Mouse (Mus musculus) brown adipose tissue, adult 24 weeks (tissue): ENCODE results near the gene Gm26741. TPM values are rescaled to one million over a fixed set of nuclear protein-coding genes. Genes with fewer than 3 reads are reported as not detected.
A peak's percentile ranks its signal among the peaks of the same experiment; 100 is the strongest.

Experiments
- H3K27ac ChIP-seq: fragments of 200-500 bp; replicated peaks from 2 replicates; pipeline ENCODE4 v1.5.1; 2012; ENCODE audit warnings: low read depth, mild to moderate bottlenecking, low read length
- H3K4me1 ChIP-seq: fragments of 200-500 bp; 2 replicates; pipeline ENCODE4 v1.6.1; 2012; ENCODE audit warnings: low read length, mixed read lengths; ENCODE audit not compliant: control insufficient read depth, insufficient read depth, insufficient read length
- H3K4me3 ChIP-seq: fragments of 200-500 bp; 2 replicates; pipeline ENCODE4 v1.5.1; 2012; ENCODE audit warnings: low read depth, mild to moderate bottlenecking, low read length, moderate library complexity; ENCODE audit not compliant: insufficient read depth
- polyA plus RNA-seq: library from polyadenylated mRNA; stranded (reverse); fragments of >200 nt; gene quantifications from 2 replicates; pipeline ENCODE4 v1.2.4, GENCODE M21; 2012; ENCODE audit not compliant: missing spikeins, insufficient read depth, insufficient read length

Gm26741 gene
- polyA plus RNA-seq, 1 experiment = not detected

- Histone ChIP-seq H3K4me3 (peak within 1 kb of the TSS; percentile 84), H3K4me1 (peaks cover 7% of the 10 kb centered on the region; the same call in 1 of the 2 replicates), H3K27ac (peak within 1 kb of the TSS; percentile 96)
Observed at GRCm38 (mm10) chr10:52381845-52382591, 23.5 kb downstream of the Gm26741 start, which contains the start of gene Gopc. TSS of gene Gopc (minus strand) at chr10:52382124.

- H3K27ac ChIP-seq = peak overlapping the region; percentile 80
- H3K4me3 ChIP-seq = peak overlapping the region; percentile 84
- peaks cover 7% of the 10 kb centered on the region; the same call in 1 of the 2 replicates for H3K4me1 ChIP-seq
Observed at GRCm38 (mm10) chr10:52383022-52383421, 24.5 kb downstream of the Gm26741 start.

GRCm38 (mm10) chr10:52383522-52383921 is 25.0 kb downstream of the Gm26741 start:
- peak overlapping the region; percentile 36; the same call in 1 of the 2 replicates for H3K27ac ChIP-seq
- peaks cover 10% of the 10 kb centered on the region; the same call in 1 of the 2 replicates for H3K4me1 ChIP-seq
- no peak overlapping the region for H3K4me3 ChIP-seq

GRCm38 (mm10) chr10:52384823-52385610 is 26.4 kb downstream of the Gm26741 start:
- H3K4me1 ChIP-seq = peaks cover 14% of the 10 kb centered on the region; the same call in 1 of the 2 replicates
- peak overlapping the region; percentile 10; the same call in 1 of the 2 replicates for H3K4me3 ChIP-seq
- peak overlapping the region; percentile 98 for H3K27ac ChIP-seq

GRCm38 (mm10) chr10:52387192-52387591 is 28.6 kb downstream of the Gm26741 start:
- Histone ChIP-seq H3K4me1 (peaks cover 20% of the 10 kb centered on the region; the same call in 1 of the 2 replicates), H3K4me3 (no peak overlapping the region), H3K27ac (0 out of 2 replicates have a peak overlapping the region, but pooled peaks have one; percentile 36)

GRCm38 (mm10) chr10:52388922-52389430 is 30.4 kb downstream of the Gm26741 start, which contains the start of gene Nepn:
TSS of gene Nepn (plus strand) at chr10:52388972.
- Histone ChIP-seq H3K27ac (peak within 1 kb of the TSS; percentile 99), H3K4me1 (peaks cover 19% of the 10 kb centered on the region; the same call in 1 of the 2 replicates)

GRCm38 (mm10) chr10:52389438-52389837 is 30.9 kb downstream of the Gm26741 start:
- H3K4me3 ChIP-seq = no peak overlapping the region
- peaks cover 19% of the 10 kb centered on the region; the same call in 1 of the 2 replicates for H3K4me1 ChIP-seq
- H3K27ac ChIP-seq = peak overlapping the region; percentile 99

More at GRCm38 (mm10) chr10:52388922-52389430, 30.4 kb downstream of the Gm26741 start, which contains the start of gene Nepn:
- peak within 1 kb of the TSS; percentile 12; the same call in 1 of the 2 replicates for H3K4me3 ChIP-seq

- peak overlapping the region; percentile 59 for H3K4me3 ChIP-seq
- peak overlapping the region; percentile 90 for H3K27ac ChIP-seq
- H3K4me1 ChIP-seq = peaks cover 19% of the 10 kb centered on the region; the same call in 1 of the 2 replicates
Observed at GRCm38 (mm10) chr10:52391208-52391607, 32.6 kb downstream of the Gm26741 start.

- Histone ChIP-seq H3K4me1 (peaks cover 2% of the 10 kb centered on the region; the same call in 1 of the 2 replicates), H3K4me3 (no peak overlapping the region), H3K27ac (no peak overlapping the region)
Observed at GRCm38 (mm10) chr10:52396647-52397046, 38.1 kb downstream of the Gm26741 start.

GRCm38 (mm10) chr10:52398715-52399114 is 40.1 kb downstream of the Gm26741 start:
- no peak overlapping the region for H3K27ac ChIP-seq
- peaks cover 2% of the 10 kb centered on the region; the same call in 1 of the 2 replicates for H3K4me1 ChIP-seq
- no peak overlapping the region for H3K4me3 ChIP-seq

GRCm38 (mm10) chr10:52399722-52400121 is 41.2 kb downstream of the Gm26741 start:
- H3K27ac ChIP-seq = no peak overlapping the region
- H3K4me3 ChIP-seq = no peak overlapping the region
- H3K4me1 ChIP-seq = peaks cover 5% of the 10 kb centered on the region; the same call in 1 of the 2 replicates

- H3K4me1 ChIP-seq = 0 out of 2 replicates have a peak, but pooled peaks cover 5% of the 10 kb centered on the region
- peak overlapping the region; percentile 65 for H3K27ac ChIP-seq
- no peak overlapping the region for H3K4me3 ChIP-seq
Observed at GRCm38 (mm10) chr10:52405160-52405559, 46.6 kb downstream of the Gm26741 start.

- H3K27ac ChIP-seq = no peak overlapping the region
- H3K4me1 ChIP-seq = 0 out of 2 replicates have a peak, but pooled peaks cover 5% of the 10 kb centered on the region
- H3K4me3 ChIP-seq = no peak overlapping the region
Observed at GRCm38 (mm10) chr10:52407526-52407925, 49.0 kb downstream of the Gm26741 start.
